Mouse (Mus musculus): ENCODE measurements around the gene Fam180a. TPM values are rescaled to one million over a fixed set of nuclear protein-coding genes. Genes with fewer than 3 reads are reported as not detected.

Fam180a gene
- polyA plus RNA-seq, 1 experiment = 0.21 TPM

DNA sequence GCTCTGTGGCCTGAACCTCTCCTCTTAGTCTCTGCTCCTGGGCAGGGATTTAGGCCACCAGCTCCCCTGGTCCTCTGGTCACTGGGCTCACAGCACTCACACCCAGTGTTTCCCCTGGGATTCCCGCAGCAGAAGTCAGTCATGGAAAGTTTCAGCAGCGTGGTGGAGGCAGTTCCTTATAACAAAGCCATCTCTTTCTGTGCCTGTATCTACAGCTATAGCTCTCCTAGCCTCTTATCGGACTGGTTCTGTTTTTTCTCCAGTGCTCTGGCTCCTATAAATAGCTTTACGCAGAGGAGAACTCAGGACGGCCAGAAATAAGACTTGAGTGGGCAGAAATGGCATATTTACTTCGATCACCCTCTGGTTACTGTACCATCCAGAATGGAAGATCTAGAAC, 27.6 kb downstream of the Fam180a start:
- Histone ChIP-seq H3K27ac (ENCODE audit: control insufficient read depth, insufficient read depth, low read depth, low read length) (no peak overlapping the region), H3K4me3 (ENCODE audit: control insufficient read depth, low read depth, low read length) (no peak overlapping the region), H3K36me3 (ENCODE audit: control insufficient read depth, insufficient read depth, low read length) (no peaks in the 10 kb centered on the region), H3K4me1 (ENCODE audit: control insufficient read depth, insufficient read depth, low read length) (no peaks in the 10 kb centered on the region; the same call in none of the 2 replicates), H3K27me3 (ENCODE audit: control insufficient read depth, insufficient read depth, low read length) (no peaks in the 10 kb centered on the region)
- TF ChIP-seq POLR2A (IDR thresholded peaks at IDR 0.05; ENCODE audit: control insufficient read depth, low read depth, low read length) = no peak
- TF ChIP-seq CTCF (IDR thresholded peaks at IDR 0.05; ENCODE audit: control insufficient read depth, insufficient read depth, insufficient replicate concordance, low read depth, low read length) = no peak

- H3K27ac ChIP-seq (ENCODE audit: control insufficient read depth, insufficient read depth, low read depth, low read length) = no peak overlapping the region
- no peak overlapping the region for H3K4me3 ChIP-seq (ENCODE audit: control insufficient read depth, low read depth, low read length)
- TF ChIP-seq POLR2A (IDR thresholded peaks at IDR 0.05; ENCODE audit: control insufficient read depth, low read depth, low read length) = no peak
- no peak for TF ChIP-seq CTCF (IDR thresholded peaks at IDR 0.05; ENCODE audit: control insufficient read depth, insufficient read depth, insufficient replicate concordance, low read depth, low read length)
- H3K4me1 ChIP-seq (ENCODE audit: control insufficient read depth, insufficient read depth, low read length) = no peaks in the 10 kb centered on the region; the same call in none of the 2 replicates
- no peaks in the 10 kb centered on the region for H3K36me3 ChIP-seq (ENCODE audit: control insufficient read depth, insufficient read depth, low read length)
- H3K27me3 ChIP-seq (ENCODE audit: control insufficient read depth, insufficient read depth, low read length) = no peaks in the 10 kb centered on the region
These were observed 28.3 kb downstream of the Fam180a start for GRCm38 (mm10) chr6:35297516-35298227.

DNA sequence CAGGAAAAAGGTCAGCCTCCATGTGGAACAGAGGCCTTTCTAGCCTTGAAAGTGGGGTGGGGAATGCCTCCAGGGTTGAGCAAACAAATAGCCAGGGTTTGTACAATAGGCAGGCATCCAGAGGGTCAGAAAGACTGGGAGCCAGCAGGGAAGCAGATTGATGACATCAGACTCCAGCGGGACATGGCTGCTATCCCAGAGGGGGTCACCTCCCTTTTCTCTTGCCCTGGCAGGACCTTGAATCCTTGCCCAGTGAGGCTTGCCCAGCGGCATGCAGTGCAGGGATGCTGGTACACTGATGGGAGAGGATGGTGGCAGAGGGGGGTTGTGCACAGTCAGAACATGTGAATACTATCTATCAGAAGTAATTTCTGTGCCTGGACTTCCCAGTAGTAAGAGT, 28.9 kb downstream of the Fam180a start:
- H3K4me3 ChIP-seq (ENCODE audit: control insufficient read depth, low read depth, low read length) = no peak overlapping the region
- no peaks in the 10 kb centered on the region for H3K36me3 ChIP-seq (ENCODE audit: control insufficient read depth, insufficient read depth, low read length)
- no peak for TF ChIP-seq CTCF (IDR thresholded peaks at IDR 0.05; ENCODE audit: control insufficient read depth, insufficient read depth, insufficient replicate concordance, low read depth, low read length)
- TF ChIP-seq POLR2A (IDR thresholded peaks at IDR 0.05; ENCODE audit: control insufficient read depth, low read depth, low read length) = no peak
- H3K27me3 ChIP-seq (ENCODE audit: control insufficient read depth, insufficient read depth, low read length) = no peaks in the 10 kb centered on the region
- no peaks in the 10 kb centered on the region; the same call in none of the 2 replicates for H3K4me1 ChIP-seq (ENCODE audit: control insufficient read depth, insufficient read depth, low read length)
- no peak overlapping the region for H3K27ac ChIP-seq (ENCODE audit: control insufficient read depth, insufficient read depth, low read depth, low read length)

DNA sequence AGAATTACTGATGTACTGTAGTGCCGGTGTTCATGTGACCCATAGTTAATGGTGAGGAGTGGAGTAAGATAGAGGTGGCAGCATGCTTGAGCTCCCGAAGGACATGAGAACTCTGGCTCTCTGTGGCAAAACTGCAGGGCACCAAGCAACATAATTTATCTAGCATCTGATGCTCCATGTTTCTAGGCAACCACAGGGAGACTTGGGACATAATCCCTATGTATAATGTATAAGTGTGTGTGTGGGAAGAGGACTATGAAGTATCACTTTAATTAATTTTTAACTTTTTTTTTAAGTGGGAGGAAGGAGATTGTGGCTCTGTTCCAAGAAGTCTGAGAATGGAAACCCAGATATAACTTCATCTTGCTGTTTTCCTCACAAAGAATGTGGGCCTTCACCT, 31.0 kb downstream of the Fam180a start:
- no peaks in the 10 kb centered on the region for H3K36me3 ChIP-seq (ENCODE audit: control insufficient read depth, insufficient read depth, low read length)
- TF ChIP-seq POLR2A (IDR thresholded peaks at IDR 0.05; ENCODE audit: control insufficient read depth, low read depth, low read length) (no peak), CTCF (IDR thresholded peaks at IDR 0.05; ENCODE audit: control insufficient read depth, insufficient read depth, insufficient replicate concordance, low read depth, low read length) (no peak)
- H3K27me3 ChIP-seq (ENCODE audit: control insufficient read depth, insufficient read depth, low read length) = no peaks in the 10 kb centered on the region
- peaks cover under 1% of the 10 kb centered on the region for H3K4me1 ChIP-seq (ENCODE audit: control insufficient read depth, insufficient read depth, low read length)
- H3K4me3 ChIP-seq (ENCODE audit: control insufficient read depth, low read depth, low read length) = no peak overlapping the region
- H3K27ac ChIP-seq (ENCODE audit: control insufficient read depth, insufficient read depth, low read depth, low read length) = no peak overlapping the region

- Histone ChIP-seq H3K36me3 (ENCODE audit: control insufficient read depth, insufficient read depth, low read length) (no peaks in the 10 kb centered on the region), H3K4me1 (ENCODE audit: control insufficient read depth, insufficient read depth, low read length) (peaks cover 20% of the 10 kb centered on the region), H3K27ac (ENCODE audit: control insufficient read depth, insufficient read depth, low read depth, low read length) (peak overlapping the region; percentile 52), H3K4me3 (ENCODE audit: control insufficient read depth, low read depth, low read length) (no peak overlapping the region), H3K27me3 (ENCODE audit: control insufficient read depth, insufficient read depth, low read length) (no peaks in the 10 kb centered on the region)
- TF ChIP-seq CTCF (IDR thresholded peaks at IDR 0.05; ENCODE audit: control insufficient read depth, insufficient read depth, insufficient replicate concordance, low read depth, low read length) (peak; percentile 20; the same call in 1 of the 2 replicates), POLR2A (IDR thresholded peaks at IDR 0.05; ENCODE audit: control insufficient read depth, low read depth, low read length) (no peak)
These were observed 36.3 kb downstream of the Fam180a start for GRCm38 (mm10) chr6:35289676-35290075.

DNA sequence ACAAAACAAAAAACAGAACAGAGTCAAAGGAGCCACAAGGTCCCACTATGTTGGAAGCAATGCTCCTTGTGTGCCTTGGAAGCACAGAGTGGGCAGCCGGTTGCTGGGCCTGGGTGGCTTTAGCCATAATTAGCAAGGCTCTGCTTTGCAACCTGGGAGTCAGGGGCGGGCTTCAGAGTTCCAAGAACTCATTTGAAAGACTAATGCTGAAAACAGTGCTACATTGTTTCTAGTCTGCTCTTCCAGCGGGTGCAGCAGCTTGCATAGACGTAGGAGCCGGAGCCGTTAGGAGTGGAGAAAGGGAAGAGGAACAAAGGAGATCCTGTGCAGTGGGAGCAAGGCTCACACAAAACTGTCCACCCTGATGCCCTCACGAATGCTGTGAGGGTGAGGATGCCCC, 37.0 kb downstream of the Fam180a start:
- no peaks in the 10 kb centered on the region for H3K36me3 ChIP-seq (ENCODE audit: control insufficient read depth, insufficient read depth, low read length)
- no peaks in the 10 kb centered on the region for H3K27me3 ChIP-seq (ENCODE audit: control insufficient read depth, insufficient read depth, low read length)
- peak overlapping the region; percentile 77 for H3K27ac ChIP-seq (ENCODE audit: control insufficient read depth, insufficient read depth, low read depth, low read length)
- TF ChIP-seq CTCF (IDR thresholded peaks at IDR 0.05; ENCODE audit: control insufficient read depth, insufficient read depth, insufficient replicate concordance, low read depth, low read length) = no peak
- TF ChIP-seq POLR2A (IDR thresholded peaks at IDR 0.05; ENCODE audit: control insufficient read depth, low read depth, low read length) = no peak
- H3K4me1 ChIP-seq (ENCODE audit: control insufficient read depth, insufficient read depth, low read length) = peaks cover 20% of the 10 kb centered on the region
- H3K4me3 ChIP-seq (ENCODE audit: control insufficient read depth, low read depth, low read length) = no peak overlapping the region

DNA sequence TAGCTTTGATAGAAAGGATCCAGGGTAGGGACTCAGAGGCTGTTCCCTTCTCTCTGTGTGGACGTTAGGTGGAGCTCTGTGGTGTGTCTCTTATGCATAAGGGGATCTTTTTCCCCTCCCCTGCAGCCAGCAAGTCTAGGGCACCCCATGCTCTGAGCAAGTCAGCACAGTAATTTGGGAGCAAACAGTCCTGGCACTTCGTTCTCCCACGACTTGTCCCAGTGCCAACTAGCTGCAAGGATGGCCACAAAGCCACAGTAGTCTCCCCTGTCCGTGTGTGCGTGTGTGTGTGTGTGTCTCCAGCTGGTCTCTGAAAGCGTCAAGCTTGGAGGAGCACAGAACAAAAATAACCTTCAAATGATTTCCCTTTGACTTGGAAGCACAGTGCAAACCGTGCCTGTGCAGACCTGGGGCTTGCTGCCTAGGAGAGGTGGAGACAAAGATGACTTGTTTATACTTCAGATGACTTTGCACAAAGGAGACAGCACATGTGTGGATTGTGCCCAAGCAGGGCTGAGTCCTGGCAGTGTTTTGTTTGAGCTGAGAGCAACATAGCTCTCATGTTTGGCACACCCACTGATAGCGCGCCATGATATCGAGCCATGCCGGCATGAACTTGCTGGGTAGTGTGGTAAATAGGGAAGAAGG, 37.7 kb downstream of the Fam180a start:
- TF ChIP-seq CTCF (IDR thresholded peaks at IDR 0.05; ENCODE audit: control insufficient read depth, insufficient read depth, insufficient replicate concordance, low read depth, low read length) = no peak
- no peak for TF ChIP-seq POLR2A (IDR thresholded peaks at IDR 0.05; ENCODE audit: control insufficient read depth, low read depth, low read length)
- H3K36me3 ChIP-seq (ENCODE audit: control insufficient read depth, insufficient read depth, low read length) = no peaks in the 10 kb centered on the region
- no peaks in the 10 kb centered on the region for H3K27me3 ChIP-seq (ENCODE audit: control insufficient read depth, insufficient read depth, low read length)
- H3K4me3 ChIP-seq (ENCODE audit: control insufficient read depth, low read depth, low read length) = no peak overlapping the region
- peak overlapping the region; percentile 77 for H3K27ac ChIP-seq (ENCODE audit: control insufficient read depth, insufficient read depth, low read depth, low read length)
- H3K4me1 ChIP-seq (ENCODE audit: control insufficient read depth, insufficient read depth, low read length) = peaks cover 20% of the 10 kb centered on the region
